Mouse (Mus musculus): ENCODE measurements around the gene B3gnt4. TPM values are rescaled to one million over a fixed set of nuclear protein-coding genes. Genes with fewer than 3 reads are reported as not detected.

The B3gnt4 gene
- total and polyA plus RNA-seq, 2 experiments from 2014 or later: not detected

DNA sequence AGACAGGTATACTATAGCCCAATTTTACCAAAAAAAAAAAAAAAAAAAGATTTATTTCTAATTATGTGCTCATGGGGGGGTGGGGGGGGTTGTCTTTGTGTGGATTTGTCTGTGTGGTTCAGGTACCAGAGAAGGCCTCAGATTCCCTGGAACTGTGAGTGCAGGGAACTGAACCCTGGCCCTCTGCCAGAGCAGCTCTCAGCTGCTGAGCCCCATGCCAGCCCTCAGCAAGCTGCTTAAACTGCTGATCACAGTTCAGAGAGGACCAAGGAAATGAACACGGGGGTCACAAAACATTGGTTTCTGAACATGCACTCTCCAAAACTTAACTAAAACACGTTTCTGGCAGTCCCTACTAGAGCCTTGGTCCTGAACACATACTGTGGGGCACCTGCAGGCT is 46.2 kb downstream of the B3gnt4 start:
- no peak for ATAC-seq (ENCODE audit: insufficient read depth, low read depth)
- peaks cover 51% of the 10 kb centered on the region for H3K36me3 ChIP-seq (replicated peaks; ENCODE audit: control insufficient read depth, insufficient read depth, low read length)
- no peaks in the 10 kb centered on the region for H3K9me3 ChIP-seq (replicated peaks; ENCODE audit: control insufficient read depth, low read length)

DNA sequence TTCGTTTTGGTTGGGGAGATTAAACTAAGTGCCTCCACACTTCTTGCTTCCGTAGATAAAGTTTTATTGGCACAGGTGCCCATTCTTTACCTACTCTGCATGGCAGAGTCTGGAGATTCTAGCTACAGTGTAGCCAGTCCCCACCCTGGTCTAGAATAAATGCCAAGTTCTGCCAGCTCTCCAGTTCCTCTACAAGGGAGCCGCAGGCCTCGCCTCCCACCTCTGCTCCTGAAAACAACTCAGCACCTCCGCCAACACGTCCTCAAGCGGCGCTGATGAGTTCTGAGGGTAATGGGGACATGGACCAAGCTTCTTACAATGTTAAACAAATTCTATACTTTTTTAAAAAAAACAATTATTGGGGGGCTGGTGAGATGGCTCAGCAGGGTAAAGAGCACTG is 49.3 kb downstream of the B3gnt4 start:
- Histone ChIP-seq H3K36me3 (replicated peaks; ENCODE audit: control insufficient read depth, insufficient read depth, low read length) (peaks cover 76% of the 10 kb centered on the region), H3K9ac (replicated peaks; ENCODE audit: low read depth, low read length) (no peak overlapping the region), H3K4me1 (ENCODE audit: control insufficient read depth, insufficient read depth) (no peaks in the 10 kb centered on the region), H3K4me2 (ENCODE audit: low read depth, low read length) (no peak overlapping the region), H3K9me3 (replicated peaks; ENCODE audit: control insufficient read depth, low read length) (no peaks in the 10 kb centered on the region), H3K27ac (ENCODE audit: low read depth) (no peak overlapping the region), H3K27me3 (ENCODE audit: control insufficient read depth, insufficient read depth, low read length) (no peaks in the 10 kb centered on the region), H3K4me3 (ENCODE audit: low read depth, low read length) (no peak overlapping the region)
- ATAC-seq (ENCODE audit: insufficient read depth, low read depth): no peak
- DNase-seq (ENCODE audit: low spot score): no peak
- WGBS: 88% methylated on average over 8 of the region's 8 CpGs
- TF ChIP-seq EP300 (IDR thresholded peaks at IDR 0.05; ENCODE audit: low read depth) (no peak), CTCF (IDR thresholded peaks at IDR 0.05; ENCODE audit: low read depth) (no peak)

More for the DNA sequence above, 46.2 kb downstream of the B3gnt4 start:
- Histone ChIP-seq H3K27me3 (ENCODE audit: control insufficient read depth, insufficient read depth, low read length) (no peaks in the 10 kb centered on the region), H3K4me2 (ENCODE audit: low read depth, low read length) (no peak overlapping the region), H3K4me3 (ENCODE audit: low read depth, low read length) (no peak overlapping the region), H3K4me1 (ENCODE audit: control insufficient read depth, insufficient read depth) (no peaks in the 10 kb centered on the region), H3K9ac (replicated peaks; ENCODE audit: low read depth, low read length) (no peak overlapping the region), H3K27ac (ENCODE audit: low read depth) (no peak overlapping the region)
- no peak for TF ChIP-seq EP300 (IDR thresholded peaks at IDR 0.05; ENCODE audit: low read depth)
- TF ChIP-seq CTCF (IDR thresholded peaks at IDR 0.05; ENCODE audit: low read depth): no peak
- DNase-seq (ENCODE audit: low spot score): no peak
- 44% methylated on average over 2 of the region's 2 CpGs for WGBS

GRCm38 (mm10) chr5:123561128-123561527 is 50.9 kb downstream of the B3gnt4 start:
- Histone ChIP-seq H3K4me3 (ENCODE audit: low read depth, low read length) (no peak overlapping the region), H3K27me3 (ENCODE audit: control insufficient read depth, insufficient read depth, low read length) (no peaks in the 10 kb centered on the region), H3K4me1 (ENCODE audit: control insufficient read depth, insufficient read depth) (no peaks in the 10 kb centered on the region), H3K36me3 (replicated peaks; ENCODE audit: control insufficient read depth, insufficient read depth, low read length) (peaks cover 87% of the 10 kb centered on the region), H3K9ac (replicated peaks; ENCODE audit: low read depth, low read length) (no peak overlapping the region), H3K4me2 (ENCODE audit: low read depth, low read length) (no peak overlapping the region), H3K27ac (ENCODE audit: low read depth) (no peak overlapping the region), H3K9me3 (replicated peaks; ENCODE audit: control insufficient read depth, low read length) (no peaks in the 10 kb centered on the region)
- no peak for DNase-seq (ENCODE audit: low spot score)
- no peak for ATAC-seq (ENCODE audit: insufficient read depth, low read depth)
- TF ChIP-seq EP300 (IDR thresholded peaks at IDR 0.05; ENCODE audit: low read depth) (no peak), CTCF (IDR thresholded peaks at IDR 0.05; ENCODE audit: low read depth) (no peak)
- WGBS: 91% methylated on average over 11 of the region's 11 CpGs

Small RNA genes lying within 50 kb of the gene (microRNA-seq; reads per million reads assigned to microRNA genes)
- 0.71 reads per million for gene Mir7647

Other genes starting within 250 kb of the B3gnt4 start
- 10.2 and 11.2 TPM in 2 replicates for gene Bcl7a, start 166.6 kb upstream of the B3gnt4 start, total RNA-seq (2014; rRNA removed; ENCODE audit: low replicate concordance)
- 6.6 TPM in 2 replicates for gene Bcl7a, start 166.6 kb upstream of the B3gnt4 start, polyA plus RNA-seq (2015; fragmentation: Nextera tagmentation; extraction: Ambion mirVana)
- gene Mlxip, start 115.7 kb upstream of the B3gnt4 start, total RNA-seq (2014; rRNA removed; ENCODE audit: low replicate concordance): 12.0 and 13.4 TPM in 2 replicates
- 5.9 and 7.3 TPM in 2 replicates for gene Mlxip, start 115.7 kb upstream of the B3gnt4 start, polyA plus RNA-seq (2015; fragmentation: Nextera tagmentation; extraction: Ambion mirVana)
- gene Lrrc43, start 21.2 kb upstream of the B3gnt4 start, total RNA-seq (2014; rRNA removed; ENCODE audit: low replicate concordance): not detected in 2 replicates
- gene Lrrc43, start 21.2 kb upstream of the B3gnt4 start, polyA plus RNA-seq (2015; fragmentation: Nextera tagmentation; extraction: Ambion mirVana): 0.05 TPM in 1 of 2 replicates, not detected in the other
- gene Il31, start 21.0 kb upstream of the B3gnt4 start, total RNA-seq (2014; rRNA removed; ENCODE audit: low replicate concordance): not detected in 2 replicates
- not detected in 2 replicates for gene Il31, start 21.0 kb upstream of the B3gnt4 start, polyA plus RNA-seq (2015; fragmentation: Nextera tagmentation; extraction: Ambion mirVana)
- 79.1 and 99.4 TPM in 2 replicates for gene Diablo, start 13.7 kb downstream of the B3gnt4 start, total RNA-seq (2014; rRNA removed; ENCODE audit: low replicate concordance)
- gene Diablo, start 13.7 kb downstream of the B3gnt4 start, polyA plus RNA-seq (2015; fragmentation: Nextera tagmentation; extraction: Ambion mirVana): 105 and 107 TPM in 2 replicates
- gene Gm49027, start 15.0 kb downstream of the B3gnt4 start, total RNA-seq (2014; rRNA removed; ENCODE audit: low replicate concordance): 1.1 TPM in 1 of 2 replicates, not detected in the other
- 0.15 TPM in 1 of 2 replicates, not detected in the other for gene Gm49027, start 15.0 kb downstream of the B3gnt4 start, polyA plus RNA-seq (2015; fragmentation: Nextera tagmentation; extraction: Ambion mirVana)
- gene Vps33a, start 62.6 kb downstream of the B3gnt4 start, total RNA-seq (2014; rRNA removed; ENCODE audit: low replicate concordance): 15.9 and 42.7 TPM in 2 replicates
- 16.7 and 17.5 TPM in 2 replicates for gene Vps33a, start 62.6 kb downstream of the B3gnt4 start, polyA plus RNA-seq (2015; fragmentation: Nextera tagmentation; extraction: Ambion mirVana)
- gene Clip1, start 174.2 kb downstream of the B3gnt4 start, total RNA-seq (2014; rRNA removed; ENCODE audit: low replicate concordance): 65.2 and 70.0 TPM in 2 replicates
- gene Clip1, start 174.2 kb downstream of the B3gnt4 start, polyA plus RNA-seq (2015; fragmentation: Nextera tagmentation; extraction: Ambion mirVana): 41.4 and 44.1 TPM in 2 replicates
- 11.8 and 30.8 TPM in 2 replicates for gene Zcchc8, start 210.6 kb downstream of the B3gnt4 start, total RNA-seq (2014; rRNA removed; ENCODE audit: low replicate concordance)
- gene Zcchc8, start 210.6 kb downstream of the B3gnt4 start, polyA plus RNA-seq (2015; fragmentation: Nextera tagmentation; extraction: Ambion mirVana): 31.3 and 31.8 TPM in 2 replicates
- gene Rsrc2, start 239.0 kb downstream of the B3gnt4 start, total RNA-seq (2014; rRNA removed; ENCODE audit: low replicate concordance): 19.5 and 19.9 TPM in 2 replicates
- 72.7 and 76.5 TPM in 2 replicates for gene Rsrc2, start 239.0 kb downstream of the B3gnt4 start, polyA plus RNA-seq (2015; fragmentation: Nextera tagmentation; extraction: Ambion mirVana)
- 15.6 and 17.5 TPM in 2 replicates for gene Kntc1, start 239.3 kb downstream of the B3gnt4 start, total RNA-seq (2014; rRNA removed; ENCODE audit: low replicate concordance)
- gene Kntc1, start 239.3 kb downstream of the B3gnt4 start, polyA plus RNA-seq (2015; fragmentation: Nextera tagmentation; extraction: Ambion mirVana): 3.8 and 3.9 TPM in 2 replicates